5 mouse cellular contexts compared by ENCODE assay signal in genomic region chr16:36367648-36368047, GRCm38 (mm10). TPM values are rescaled to one million over a fixed set of nuclear protein-coding genes. Genes with fewer than 3 reads are reported as not detected.
"Had no signal": no experiment of that assay in that cellular context is flagged by ENCODE, and none has a peak within 500 bp of the region (broad histone marks: within the 10 kb centered on the region; RNA-seq: fewer than 3 reads in every experiment).

BC100530 (minus strand) TSS chr16:36367748.

RNA-seq across cellular contexts. Expression of gene BC100530, which starts in this region (rescaled TPM):
- total RNA-seq: layer of hippocampus, adult 2 months; left cerebral cortex, postnatal 36 days had no signal
- polyA plus RNA-seq: inflammation-experienced regulatory T-cells, adult 6 months; midbrain, embryonic 10.5 days; myocyte had no signal
